Mouse (Mus musculus) MEL (cell line): ENCODE measurements around the gene Cpox. TPM values are rescaled to one million over a fixed set of nuclear protein-coding genes. Genes with fewer than 3 reads are reported as not detected.

Experiments
- DNase-seq: peaks from one replicate; pipeline ENCODE4 v3.0.0; 2011; ENCODE audit warnings: low read depth, low spot score
- H3K27ac ChIP-seq: 2 replicates; pipeline ENCODE4 v1.5.1; 2012; ENCODE audit warnings: low read depth, mild to moderate bottlenecking, control low read depth, low read length, moderate library complexity; ENCODE audit not compliant: control insufficient read depth
- H3K27me3 ChIP-seq, 2 experiments: fragments of 150-350 bp in 1 of 2; sonication (generic) in 1 of 2; 2 replicates each; pipeline ENCODE4 v1.6.1; 2012; ENCODE audit warnings: low read length in 2 of 2, mild to moderate bottlenecking in 2 of 2, improper control_type of control experiment in 1 of 2, moderate library complexity in 1 of 2; ENCODE audit not compliant: insufficient read depth in 2 of 2, control insufficient read depth in 1 of 2
- H3K36me3 ChIP-seq, 2 experiments: 2 replicates each; pipeline ENCODE4 v1.6.1; 2012 to 2014; ENCODE audit warnings: low read length in 2 of 2, improper control_type of control experiment in 1 of 2, inconsistent platforms in 1 of 2, mild to moderate bottlenecking in 1 of 2; ENCODE audit not compliant: insufficient read depth in 2 of 2, control insufficient read depth in 1 of 2
- H3K4me1 ChIP-seq, 2 experiments: fragments of 150-350 bp in 1 of 2; sonication (generic) in 1 of 2; 2 replicates each; pipeline ENCODE4 v1.6.1; 2012; ENCODE audit warnings: low read length in 2 of 2, improper control_type of control experiment in 1 of 2, mild to moderate bottlenecking in 1 of 2; ENCODE audit not compliant: insufficient read depth in 2 of 2, control insufficient read depth in 1 of 2
- H3K4me3 ChIP-seq, 2 experiments: fragments of 150-350 bp in 1 of 2; sonication (generic) in 1 of 2; 2 replicates each; pipeline ENCODE4 v1.5.1; 2012; ENCODE audit warnings: low read depth in 2 of 2, low read length in 2 of 2, mild to moderate bottlenecking in 2 of 2, moderate library complexity in 2 of 2, control low read depth in 1 of 2, improper control_type of control experiment in 1 of 2; ENCODE audit not compliant: control insufficient read depth in 1 of 2, insufficient read depth in 1 of 2
- H3K79me2 ChIP-seq: 2 replicates; pipeline ENCODE4 v1.6.1; 2012; ENCODE audit warnings: mild to moderate bottlenecking, low read length, moderate library complexity; ENCODE audit not compliant: control insufficient read depth, poor library complexity, insufficient read depth
- H3K9ac ChIP-seq: 2 replicates; pipeline ENCODE4 v1.6.1; 2012; ENCODE audit warnings: low read depth, mild to moderate bottlenecking, control low read depth, low read length, moderate library complexity; ENCODE audit not compliant: control insufficient read depth, poor library complexity, severe bottlenecking
- H3K9me3 ChIP-seq: fragments of 150-350 bp; sonication (generic); replicated peaks from 2 replicates; pipeline ENCODE4 v1.6.1; 2012; ENCODE audit warnings: mild to moderate bottlenecking, low read length, improper control_type of control experiment, moderate library complexity; ENCODE audit not compliant: insufficient read depth
- BHLHE40 ChIP-seq: IDR thresholded peaks from 2 replicates; pipeline ENCODE4 v1.6.1; 2012; ENCODE audit warnings: low read depth, mild to moderate bottlenecking, inconsistent platforms, low read length, improper control_type of control experiment, borderline replicate concordance
- CHD1 ChIP-seq: IDR thresholded peaks from 2 replicates; pipeline ENCODE4 v1.6.1; 2012; ENCODE audit warnings: low read depth, mild to moderate bottlenecking, inconsistent platforms, low read length, improper control_type of control experiment
- ELF1 ChIP-seq: IDR thresholded peaks from 2 replicates; pipeline ENCODE4 v1.6.1; 2014; ENCODE audit warnings: low read depth, mild to moderate bottlenecking, inconsistent platforms, low read length, improper control_type of control experiment, moderate library complexity
- HCFC1 ChIP-seq: IDR thresholded peaks from 2 replicates; pipeline ENCODE4 v1.6.1; 2012; ENCODE audit warnings: low read depth, mild to moderate bottlenecking, inconsistent platforms, low read length, improper control_type of control experiment, moderate library complexity
- JUND ChIP-seq: IDR thresholded peaks from 2 replicates; pipeline ENCODE4 v1.6.1; 2011; ENCODE audit warnings: low read depth, mild to moderate bottlenecking, improper control_type of control experiment, low read length
- MAFK ChIP-seq: IDR thresholded peaks from 2 replicates; pipeline ENCODE4 v1.6.1; 2011; ENCODE audit warnings: low read depth, mild to moderate bottlenecking, low read length, improper control_type of control experiment, borderline replicate concordance
- MAX ChIP-seq: IDR thresholded peaks from 2 replicates; pipeline ENCODE4 v1.6.1; 2011; ENCODE audit warnings: low read length, improper control_type of control experiment
- MEF2A ChIP-seq: IDR thresholded peaks from 2 replicates; pipeline ENCODE4 v1.6.1; 2014; ENCODE audit warnings: low read depth, mild to moderate bottlenecking, inconsistent platforms, low read length, improper control_type of control experiment; ENCODE audit not compliant: poor library complexity, insufficient replicate concordance, severe bottlenecking; ENCODE audit errors: extremely low read depth
- MXI1 ChIP-seq: IDR thresholded peaks from 2 replicates; pipeline ENCODE4 v1.6.1; 2011; ENCODE audit warnings: mild to moderate bottlenecking, low read depth, low read length, improper control_type of control experiment
- MYB ChIP-seq: IDR thresholded peaks from 2 replicates; pipeline ENCODE4 v1.6.1; 2011; ENCODE audit warnings: mild to moderate bottlenecking, low read depth, low read length, improper control_type of control experiment
- NELFE ChIP-seq: IDR thresholded peaks from 2 replicates; pipeline ENCODE4 v1.6.1; 2011; ENCODE audit warnings: low read depth, low read length, improper control_type of control experiment
- POLR2A ChIP-seq, 2 experiments: IDR thresholded peaks; 2 replicates each; pipeline ENCODE4 v1.6.1; 2011 to 2012; ENCODE audit warnings: low read length in 2 of 2, mild to moderate bottlenecking in 2 of 2, control low read depth in 1 of 2, improper control_type of control experiment in 1 of 2, low read depth in 1 of 2, moderate library complexity in 1 of 2; ENCODE audit not compliant: control insufficient read depth in 1 of 2, insufficient read depth in 1 of 2, poor library complexity in 1 of 2
- POLR2AphosphoS2 ChIP-seq: IDR thresholded peaks from 2 replicates; pipeline ENCODE4 v1.6.1; 2011; ENCODE audit warnings: low read length, improper control_type of control experiment
- POLR2AphosphoS5 ChIP-seq: IDR thresholded peaks from 2 replicates; pipeline ENCODE4 v1.6.1; 2012; ENCODE audit warnings: low read depth, borderline replicate concordance, mild to moderate bottlenecking, inconsistent platforms, low read length, moderate library complexity, mixed read lengths
- SIN3A ChIP-seq: IDR thresholded peaks from 2 replicates; pipeline ENCODE4 v1.6.1; 2012; ENCODE audit warnings: low read length, improper control_type of control experiment, inconsistent platforms
- TBP ChIP-seq: IDR thresholded peaks from 2 replicates; pipeline ENCODE4 v1.8.0; 2011; ENCODE audit warnings: low read depth, low read length, improper control_type of control experiment
- USF1 ChIP-seq: IDR thresholded peaks from 2 replicates; pipeline ENCODE4 v1.6.1; 2014; ENCODE audit warnings: low read depth, mild to moderate bottlenecking, inconsistent platforms, low read length, improper control_type of control experiment, moderate library complexity
- USF2 ChIP-seq, 2 experiments: IDR thresholded peaks; 2 replicates each; pipeline ENCODE4 v1.6.1; 2011 to 2012; ENCODE audit warnings: improper control_type of control experiment in 2 of 2, low read length in 2 of 2, borderline replicate concordance in 1 of 2, inconsistent platforms in 1 of 2, low read depth in 1 of 2, mild to moderate bottlenecking in 1 of 2; ENCODE audit not compliant: insufficient read depth in 1 of 2
- ZNF384 ChIP-seq: IDR thresholded peaks from 2 replicates; pipeline ENCODE4 v1.6.1; 2012; ENCODE audit warnings: low read depth, mild to moderate bottlenecking, inconsistent platforms, low read length, improper control_type of control experiment
- polyA plus RNA-seq, 2 experiments: library from polyadenylated mRNA; stranded (reverse) in 1 of 2; unstranded in 1 of 2; fragments of >175 nt in 1 of 2; fragments of >200 nt in 1 of 2; gene quantifications; 2 replicates each; pipeline versions ENCODE4 v1.2.1 to v1.2.4; 2012; ENCODE audit warnings: low replicate concordance in 2 of 2, low read depth in 1 of 2; ENCODE audit not compliant: insufficient read length in 2 of 2, insufficient read depth in 1 of 2, missing spikeins in 1 of 2
- total RNA-seq: library from RNA; depleted of rRNA; stranded (reverse); fragments of 300-350 nt; gene quantifications from 2 replicates; pipeline ENCODE4 v1.2.3, GENCODE M21; 2012

Cpox gene
- total and polyA plus RNA-seq, 3 experiments: 110 to 421 (median 159) TPM

DNA sequence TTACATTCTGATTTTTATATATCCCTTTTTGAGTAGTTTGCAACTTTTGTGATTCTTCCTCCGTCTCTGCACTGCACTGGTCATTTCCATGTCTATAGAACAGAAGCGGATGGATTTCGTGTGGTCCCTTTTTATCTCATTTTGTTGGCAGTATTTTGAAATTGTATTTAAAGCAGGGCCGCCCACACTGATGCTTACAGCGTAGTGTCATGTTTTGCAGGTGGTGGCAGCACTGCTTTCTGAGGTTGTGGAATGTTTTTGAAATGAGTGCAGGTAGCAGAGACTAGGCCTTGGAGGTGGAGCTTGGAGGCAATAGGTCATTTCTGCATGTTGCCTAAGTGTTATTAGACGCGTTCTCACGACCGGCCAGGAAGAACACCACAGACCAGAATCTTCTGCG lies 20.1 kb upstream of the Cpox start:
- Histone ChIP-seq H3K4me1 (peaks cover 3 to 7% of the 10 kb centered on the region in 2 experiments; a peak in 3 of 4 replicates), H3K9me3 (no peaks in the 10 kb centered on the region), H3K4me3 (no peak overlapping the region), H3K27ac (no peak overlapping the region), H3K9ac (no peak overlapping the region), H3K27me3 (no peaks in the 10 kb centered on the region), H3K36me3 (peaks cover 0 to 8% of the 10 kb centered on the region in 2 experiments; a peak in 2 of 4 replicates), H3K79me2 (no peaks in the 10 kb centered on the region)
- TF ChIP-seq USF1 (no peak), MAFK (no peak), NELFE (no peak), POLR2AphosphoS5 (no peak), MEF2A (no peak), SIN3A (no peak), HCFC1 (no peak), MXI1 (no peak), ELF1 (no peak), POLR2A (IDR thresholded peaks at IDR 0.05; ENCODE audit: control insufficient read depth in 1 of 2, insufficient read depth in 1 of 2, low read depth in 1 of 2, low read length in 2 of 2, poor library complexity in 1 of 2) (no peak), POLR2AphosphoS2 (no peak), BHLHE40 (no peak), ZNF384 (no peak), MYB (no peak)
- DNase-seq: no peak

- no peak for TF ChIP-seq POLR2AphosphoS5
- no peak for TF ChIP-seq TBP
- no peak for TF ChIP-seq MAX
- TF ChIP-seq SIN3A: no peak
- TF ChIP-seq USF2 (IDR thresholded peaks at IDR 0.05; ENCODE audit: borderline replicate concordance in 1 of 2, insufficient read depth in 1 of 2, low read depth in 1 of 2, low read length in 2 of 2): no peak
- TF ChIP-seq CHD1: no peak
- no peak for TF ChIP-seq JUND
Observed at GRCm38 (mm10) chr16:58655751-58656150, 14.3 kb upstream of the Cpox start.

More at GRCm38 (mm10) chr16:58655751-58656150, 14.3 kb upstream of the Cpox start:
- peaks cover 0 to 4% of the 10 kb centered on the region in 2 experiments; a peak in 2 of 4 replicates for H3K36me3 ChIP-seq
- no peak for DNase-seq
- H3K9ac ChIP-seq: no peak overlapping the region
- peaks cover 3 to 7% of the 10 kb centered on the region in 2 experiments; a peak in 3 of 4 replicates for H3K4me1 ChIP-seq
- no peaks in the 10 kb centered on the region for H3K79me2 ChIP-seq
- no peaks in the 10 kb centered on the region for H3K27me3 ChIP-seq
- no peak overlapping the region for H3K4me3 ChIP-seq
- no peak overlapping the region for H3K27ac ChIP-seq
- H3K9me3 ChIP-seq: no peaks in the 10 kb centered on the region
